Mouse (Mus musculus) midbrain, embryonic 11.5 days (tissue): Measurements from ENCODE around the gene Ywhaq. TPM values are rescaled to one million over a fixed set of nuclear protein-coding genes. Genes with fewer than 3 reads are reported as not detected.
"Not testable (repeated sequence)": the region's sequence is repeated elsewhere in the genome, so short reads cannot be mapped to it uniquely, and the experiment has no call there.

Experiments
- ATAC-seq: fragments of 200-750 bp; cut with Nextera tagmentation; 2 replicates; pipeline ENCODE4 v1.8.0; 2017; ENCODE audit warnings: moderate TSS enrichment, moderate library complexity; ENCODE audit not compliant: low FRiP score
- DNase-seq: peaks from one replicate; pipeline ENCODE4 v3.0.0; 2015; ENCODE audit warnings: low spot score; ENCODE audit errors: missing footprints
- H3K27ac ChIP-seq: fragments of 300-500 bp; sonication (generic); 2 replicates; pipeline ENCODE4 v1.5.1; 2014; ENCODE audit warnings: low read depth, low read length
- H3K27me3 ChIP-seq: fragments of 300-500 bp; sonication (generic); 2 replicates; pipeline ENCODE4 v1.6.1; 2014; ENCODE audit warnings: mild to moderate bottlenecking, low read length, moderate library complexity, mixed read lengths; ENCODE audit not compliant: control insufficient read depth, insufficient read depth
- H3K36me3 ChIP-seq: fragments of 300-500 bp; sonication (generic); 2 replicates; pipeline ENCODE4 v1.6.1; 2014; ENCODE audit warnings: mild to moderate bottlenecking, low read length, moderate library complexity, mixed read lengths; ENCODE audit not compliant: control insufficient read depth, insufficient read depth
- H3K4me1 ChIP-seq: fragments of 300-500 bp; sonication (generic); 2 replicates; pipeline ENCODE4 v1.6.1; 2014; ENCODE audit warnings: low read length; ENCODE audit not compliant: control insufficient read depth, insufficient read depth
- H3K4me2 ChIP-seq: fragments of 300-500 bp; sonication (generic); 2 replicates; pipeline ENCODE4 v1.6.1; 2014; ENCODE audit warnings: mild to moderate bottlenecking, moderate library complexity
- H3K4me3 ChIP-seq: fragments of 300-500 bp; sonication (generic); 2 replicates; pipeline ENCODE4 v1.5.1; 2014; ENCODE audit warnings: low read depth, low read length
- H3K9ac ChIP-seq: fragments of 300-500 bp; sonication (generic); 2 replicates; pipeline ENCODE4 v1.6.1; 2014; ENCODE audit warnings: low read length
- H3K9me3 ChIP-seq: fragments of 300-500 bp; sonication (generic); 2 replicates; pipeline ENCODE4 v1.6.1; 2016; ENCODE audit warnings: low read length; ENCODE audit not compliant: control insufficient read depth
- WGBS: fragments of 180-500 bp; shearing (Covaris S2); extraction: QIAGEN DNeasy Blood & Tissue Kit; methylation state at CpG from one replicate; pipeline ENCODE4 v1.1.7; 2014; 5-methylcytosine and 5-hydroxymethylcytosine counted together
- polyA plus RNA-seq: library from polyadenylated mRNA; unstranded; fragments of >200 nt; fragmentation: Nextera tagmentation; extraction: Ambion mirVana; gene quantifications from 2 replicates; pipeline ENCODE4 v1.2.1, GENCODE M21; 2014

Gene Ywhaq
- polyA plus RNA-seq, 1 experiment from 2014 or later = 1,296 TPM

DNA sequence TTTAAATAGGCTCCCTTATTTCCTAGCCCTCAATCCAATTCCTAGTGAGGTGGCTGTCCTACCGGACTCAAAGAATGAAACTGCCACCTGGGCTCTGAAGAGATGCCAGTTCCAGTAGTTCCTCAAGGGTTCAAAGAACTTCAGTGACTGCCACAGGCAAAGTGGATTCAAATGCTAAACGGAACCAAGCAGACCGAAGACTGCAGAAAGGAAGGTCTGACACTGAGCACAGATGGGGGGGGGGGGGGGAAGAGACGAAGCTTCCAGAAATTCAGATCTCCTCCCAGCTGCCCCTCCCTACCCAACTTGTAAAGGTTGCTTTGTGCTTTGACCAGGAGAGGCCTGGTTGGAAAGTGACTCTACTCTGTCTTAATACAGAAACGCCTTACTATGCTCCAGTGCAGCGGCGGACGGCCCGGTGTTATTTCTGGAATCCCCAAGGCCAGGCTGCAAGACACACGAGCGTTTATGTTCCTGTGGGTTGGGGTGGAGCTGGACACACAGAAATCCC is 1.2 kb upstream of the Ywhaq start:
- H3K27ac ChIP-seq = no peak overlapping the region
- H3K9me3 ChIP-seq = peaks cover 10% of the 10 kb centered on the region; the same call in 1 of the 2 replicates
- peak; percentile 89 for DNase-seq
- no peak for ATAC-seq
- H3K4me3 ChIP-seq = no peak overlapping the region
- H3K36me3 ChIP-seq = peaks cover 10% of the 10 kb centered on the region
- H3K27me3 ChIP-seq = no peaks in the 10 kb centered on the region
- WGBS = 44% methylated on average over 11 of the region's 11 CpGs
- H3K9ac ChIP-seq = peak overlapping the region; percentile 13; the same call in 1 of the 2 replicates
- peaks cover 10% of the 10 kb centered on the region; the same call in 1 of the 2 replicates for H3K4me1 ChIP-seq
- H3K4me2 ChIP-seq = peak overlapping the region; percentile 56

- peak overlapping the region; percentile 91 for H3K4me3 ChIP-seq
- peak overlapping the region; percentile 71 for H3K9ac ChIP-seq
- ATAC-seq = no peak
- H3K4me2 ChIP-seq = peak overlapping the region; percentile 56
- 10% methylated on average over 10 of the region's 10 CpGs for WGBS
- H3K9me3 ChIP-seq = peaks cover 15% of the 10 kb centered on the region; the same call in 1 of the 2 replicates
- peak overlapping the region; percentile 46 for H3K27ac ChIP-seq
- DNase-seq = no peak
- H3K36me3 ChIP-seq = peaks cover 15% of the 10 kb centered on the region
- peaks cover 10% of the 10 kb centered on the region; the same call in 1 of the 2 replicates for H3K4me1 ChIP-seq
- H3K27me3 ChIP-seq = no peaks in the 10 kb centered on the region
Measured at GRCm38 (mm10) chr12:21418083-21418482, 646 bp upstream of the Ywhaq start.

- no peak for ATAC-seq
- peak overlapping the region; percentile 63 for H3K4me2 ChIP-seq
- peak overlapping the region; percentile 91 for H3K4me3 ChIP-seq
- DNase-seq = peak; percentile 92
- under 1% methylated on average over 13 of the region's 15 CpGs for WGBS
- H3K27ac ChIP-seq = peak overlapping the region; percentile 44; the same call in 1 of the 2 replicates
- peaks cover 10% of the 10 kb centered on the region; the same call in 1 of the 2 replicates for H3K4me1 ChIP-seq
- peaks cover 24% of the 10 kb centered on the region; the same call in 1 of the 2 replicates for H3K9me3 ChIP-seq
- peak overlapping the region; percentile 99 for H3K9ac ChIP-seq
- H3K27me3 ChIP-seq = no peaks in the 10 kb centered on the region
- H3K36me3 ChIP-seq = peaks cover 30% of the 10 kb centered on the region
Measured at GRCm38 (mm10) chr12:21416506-21416905, 931 bp downstream of the Ywhaq start.

- ATAC-seq = no peak
- Histone ChIP-seq H3K36me3 (peaks cover 63% of the 10 kb centered on the region), H3K9me3 (peaks cover 26% of the 10 kb centered on the region; the same call in 1 of the 2 replicates), H3K4me3 (no peak overlapping the region), H3K27me3 (no peaks in the 10 kb centered on the region), H3K27ac (no peak overlapping the region), H3K9ac (no peak overlapping the region), H3K4me2 (no peak overlapping the region), H3K4me1 (peaks cover 6% of the 10 kb centered on the region; the same call in 1 of the 2 replicates)
- no peak for DNase-seq
- WGBS = 98% methylated on average over 2 of the region's 2 CpGs
Measured at GRCm38 (mm10) chr12:21410620-21411019, 6.8 kb downstream of the Ywhaq start.

GRCm38 (mm10) chr12:21409651-21410050 is 7.8 kb downstream of the Ywhaq start:
- H3K9me3 ChIP-seq = peaks cover 22% of the 10 kb centered on the region; the same call in 1 of the 2 replicates
- DNase-seq (no peak), ATAC-seq (no peak)
- H3K36me3 ChIP-seq = peaks cover 60% of the 10 kb centered on the region
- no peak overlapping the region for H3K9ac ChIP-seq
- no peak overlapping the region for H3K4me2 ChIP-seq
- H3K4me1 ChIP-seq = no peaks in the 10 kb centered on the region
- no peak overlapping the region for H3K27ac ChIP-seq
- H3K4me3 ChIP-seq = no peak overlapping the region
- no peaks in the 10 kb centered on the region for H3K27me3 ChIP-seq
- WGBS = 96% methylated on average over 3 of the region's 3 CpGs

- Histone ChIP-seq H3K4me3 (no peak overlapping the region), H3K9me3 (peaks cover 16% of the 10 kb centered on the region; the same call in 1 of the 2 replicates), H3K9ac (no peak overlapping the region), H3K4me2 (no peak overlapping the region), H3K4me1 (no peaks in the 10 kb centered on the region), H3K27ac (no peak overlapping the region), H3K36me3 (peaks cover 54% of the 10 kb centered on the region), H3K27me3 (no peaks in the 10 kb centered on the region)
- DNase-seq (no peak), ATAC-seq (no peak)
- WGBS = 100% methylated on average over 2 of the region's 2 CpGs
Measured at GRCm38 (mm10) chr12:21408789-21409367, 8.6 kb downstream of the Ywhaq start.

DNA sequence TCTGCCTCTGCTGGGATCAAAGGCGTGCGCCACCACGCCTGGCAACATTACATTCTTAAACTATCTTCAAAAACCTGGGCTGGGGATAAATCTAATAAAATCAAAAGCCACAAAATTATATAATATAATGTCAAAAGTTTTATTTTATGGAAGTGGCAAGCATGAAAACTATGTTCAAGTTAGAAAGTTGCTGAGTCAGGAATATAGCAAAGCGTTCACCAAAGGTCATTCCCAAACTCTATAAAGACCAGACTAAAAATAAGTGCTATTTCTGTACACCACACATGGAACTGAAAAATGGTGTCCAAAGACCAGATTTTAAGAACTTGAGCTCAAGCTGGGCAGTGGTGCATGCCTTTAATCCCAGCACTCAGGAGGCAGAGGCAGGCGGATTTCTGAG is 14.7 kb downstream of the Ywhaq start:
- 96% methylated on average over 5 of the region's 5 CpGs for WGBS

DNA sequence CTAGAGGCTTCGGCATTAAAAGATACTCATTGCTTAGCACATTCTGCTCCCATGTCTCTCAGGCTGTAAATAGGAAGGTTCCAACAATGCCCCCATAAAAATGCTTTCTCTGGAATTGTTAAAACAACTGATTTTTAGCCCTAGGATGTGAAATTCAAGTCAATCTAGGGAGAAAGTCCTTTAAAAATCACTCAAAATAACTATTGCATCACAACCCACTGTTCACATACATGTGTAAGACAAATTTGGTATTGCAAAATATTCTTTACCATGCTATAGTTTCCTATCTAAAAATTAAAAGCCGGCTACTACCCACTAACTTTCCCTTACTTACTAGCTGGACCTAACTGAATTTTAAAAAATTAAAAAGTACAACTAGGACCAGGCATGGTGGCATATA is 31.2 kb downstream of the Ywhaq start:
- DNase-seq = peak; percentile 77
- no peaks in the 10 kb centered on the region for H3K9me3 ChIP-seq
- peaks cover 11% of the 10 kb centered on the region; the same call in 1 of the 2 replicates for H3K36me3 ChIP-seq
- no peak overlapping the region for H3K4me3 ChIP-seq
- ATAC-seq = no peak
- no peaks in the 10 kb centered on the region for H3K27me3 ChIP-seq
- H3K4me1 ChIP-seq = no peaks in the 10 kb centered on the region
- H3K9ac ChIP-seq = no peak overlapping the region
- no peak overlapping the region for H3K27ac ChIP-seq
- WGBS = 93% methylated on average over 2 of the region's 2 CpGs
- no peak overlapping the region for H3K4me2 ChIP-seq

More for the DNA sequence above, 14.7 kb downstream of the Ywhaq start:
- H3K9me3 ChIP-seq = no peaks in the 10 kb centered on the region
- no peak overlapping the region for H3K4me3 ChIP-seq
- no peaks in the 10 kb centered on the region for H3K4me1 ChIP-seq
- no peak overlapping the region for H3K9ac ChIP-seq
- peaks cover 7% of the 10 kb centered on the region for H3K36me3 ChIP-seq
- ATAC-seq (no peak), DNase-seq (no peak)
- H3K27me3 ChIP-seq = no peaks in the 10 kb centered on the region
- no peak overlapping the region for H3K27ac ChIP-seq
- H3K4me2 ChIP-seq = no peak overlapping the region

DNA sequence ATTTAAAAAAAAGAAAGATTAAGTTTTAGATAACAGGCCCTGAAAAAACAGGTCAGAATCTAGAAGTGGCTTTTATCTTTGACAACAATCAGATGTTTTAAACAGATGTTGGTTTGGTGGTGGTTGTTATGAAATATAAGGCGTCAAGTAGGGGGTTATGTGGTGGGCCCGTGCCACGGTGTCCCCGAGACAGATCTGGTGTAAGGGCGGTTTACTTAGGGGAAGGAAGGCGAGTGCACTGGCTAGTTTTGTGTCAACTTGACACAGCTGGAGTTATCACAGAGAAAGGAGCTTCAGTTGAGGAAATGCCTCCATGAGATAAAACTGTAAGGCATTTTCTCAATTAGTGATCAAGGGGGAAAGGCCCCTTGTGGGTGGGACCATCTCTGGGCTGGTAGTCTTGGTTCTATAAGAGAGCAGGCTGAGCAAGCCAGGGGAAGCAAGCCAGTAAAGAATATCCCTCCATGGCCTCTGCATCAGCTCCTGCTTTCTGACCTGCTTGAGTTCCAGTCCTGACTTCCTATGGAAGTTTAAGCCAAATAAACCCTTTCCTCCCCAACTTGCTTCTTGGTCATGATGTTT is 38.6 kb downstream of the Ywhaq start:
- not testable (repeated sequence) for H3K9me3 ChIP-seq, H3K36me3 ChIP-seq, H3K9ac ChIP-seq, H3K27ac ChIP-seq, H3K27me3 ChIP-seq, DNase-seq, H3K4me1 ChIP-seq, ATAC-seq, H3K4me3 ChIP-seq, H3K4me2 ChIP-seq
- whole genome bisulfite sequencing = 88% methylated on average over 6 of the region's 6 CpGs
